Mouse (Mus musculus): ENCODE results near the gene Rps28.

DNA sequence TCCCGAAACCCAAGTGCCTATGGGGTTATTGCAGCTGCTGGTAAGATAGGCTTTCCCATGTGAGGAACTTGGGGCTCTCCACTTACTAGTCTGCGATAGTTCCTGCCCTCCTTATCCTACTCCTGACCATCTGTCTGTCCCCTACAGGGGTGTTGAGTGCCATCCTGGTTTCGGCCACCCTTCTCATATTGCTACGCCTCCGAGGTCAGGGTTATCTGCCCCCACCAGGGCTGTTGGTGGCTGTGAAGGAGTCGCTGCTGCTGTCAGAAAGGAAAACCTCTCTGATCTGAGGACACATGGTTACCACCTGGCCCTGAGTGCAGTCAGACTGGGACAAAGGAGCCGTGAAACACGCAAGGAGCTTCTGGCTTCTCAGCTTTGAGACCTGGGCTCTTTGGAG is 23.8 kb upstream of the Rps28 start:
- TF ChIP-seq CTCF (IDR thresholded peaks at IDR 0.05; ENCODE audit: borderline replicate concordance, insufficient read depth, low read depth, low read length) (no peak), POLR2A (IDR thresholded peaks at IDR 0.05; ENCODE audit: borderline replicate concordance, insufficient read depth, low read length) (no peak)
